Mouse (Mus musculus): ENCODE results near the gene Oas1a. TPM values are rescaled to one million over a fixed set of nuclear protein-coding genes. Genes with fewer than 3 reads are reported as not detected.

Gene Oas1a
- polyA plus RNA-seq (2014; fragmentation: Illumina TruSeq; extraction: RNeasy Lipid Tissue Mini Kit (QIAGEN cat#74804); ENCODE audit: low read depth, low replicate concordance), result 1.0 TPM

DNA sequence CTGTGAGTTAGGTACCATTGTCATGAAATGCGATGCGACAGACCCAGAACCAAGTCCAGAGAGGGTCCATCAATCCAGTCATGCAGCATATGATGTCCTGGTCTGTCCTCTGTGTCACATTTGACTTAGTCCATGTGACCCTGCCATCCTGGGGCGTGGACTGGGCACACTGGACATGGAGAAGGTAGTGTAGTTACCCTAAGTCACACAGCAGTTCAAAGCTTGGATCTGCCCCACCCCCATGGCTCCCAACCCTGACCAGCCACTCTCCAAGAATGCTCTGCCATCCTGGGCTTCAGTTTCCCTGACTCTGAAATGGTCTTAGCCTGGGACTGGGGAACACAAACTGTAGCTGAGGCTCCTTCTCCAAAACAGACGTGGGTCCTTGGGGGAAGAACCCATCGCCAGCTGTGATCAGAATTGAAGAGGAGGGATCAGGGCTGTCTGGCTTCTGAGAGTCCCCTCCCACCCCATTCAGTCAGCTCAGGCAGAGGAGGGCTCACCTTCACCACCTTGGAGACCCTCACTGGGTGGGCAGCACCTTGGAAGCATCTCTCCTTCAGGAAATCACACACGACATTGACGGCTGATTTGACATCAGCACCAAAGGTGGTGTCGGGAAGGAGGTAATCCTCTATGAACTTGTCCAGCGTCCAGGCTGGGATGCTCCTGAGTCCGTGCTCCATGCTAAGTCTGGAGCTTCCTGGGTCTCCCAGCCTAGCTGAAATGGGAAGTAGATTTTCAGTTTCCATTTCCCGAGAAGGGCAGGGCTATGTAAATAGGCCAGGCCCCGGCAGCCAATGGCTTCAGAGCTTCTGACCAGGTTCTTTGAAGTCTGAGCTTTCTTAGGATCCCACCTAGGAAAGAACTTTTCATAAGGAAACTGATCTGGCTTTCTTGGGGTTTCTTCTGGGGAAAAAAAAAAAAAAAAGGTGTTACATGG, at the start of gene Oas1a:
Oas1a (minus strand) TSS at position 731 of the 943 bp plus-strand sequence.

DNA sequence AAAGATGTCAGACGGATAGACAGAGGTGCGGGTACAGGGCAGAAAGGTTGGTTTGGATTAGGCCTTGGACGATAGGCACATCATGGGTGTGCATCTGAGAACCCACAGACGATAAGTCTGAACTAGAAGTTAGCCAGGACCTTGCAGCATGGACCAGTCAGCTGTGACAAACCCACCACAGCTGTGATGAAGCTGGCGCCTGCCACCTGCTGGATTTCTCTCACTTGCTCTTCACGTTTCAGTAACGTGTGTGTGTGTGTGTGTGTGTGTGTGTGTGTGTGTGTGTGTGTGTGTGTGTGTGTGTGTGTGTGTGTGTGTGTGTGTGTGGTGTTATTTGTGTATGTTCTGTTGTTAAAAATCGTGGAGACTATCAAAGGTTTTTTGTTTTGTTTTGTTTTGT, 6.9 kb upstream of the Oas1a start, which contains the start of gene Oas1d:
Oas1d (plus strand) TSS at position 333 of the 400 bp plus-strand sequence.

DNA sequence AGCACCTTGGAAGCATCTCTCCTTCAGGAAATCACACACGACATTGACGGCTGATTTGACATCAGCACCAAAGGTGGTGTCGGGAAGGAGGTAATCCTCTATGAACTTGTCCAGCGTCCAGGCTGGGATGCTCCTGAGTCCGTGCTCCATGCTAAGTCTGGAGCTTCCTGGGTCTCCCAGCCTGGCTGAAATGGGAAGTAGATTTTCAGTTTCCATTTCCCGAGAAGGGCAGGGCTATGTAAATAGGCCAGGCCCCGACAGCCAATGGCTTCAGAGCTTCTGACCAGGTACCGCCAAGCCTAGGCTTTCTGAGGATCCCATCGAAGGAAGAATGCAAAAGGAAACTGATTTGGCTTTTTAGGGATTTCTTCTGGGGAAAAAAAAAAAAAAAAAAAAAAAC, 19.9 kb downstream of the Oas1a start, which contains the start of gene Oas1g:
Oas1g (minus strand) TSS at position 201 of the 400 bp plus-strand sequence.

DNA sequence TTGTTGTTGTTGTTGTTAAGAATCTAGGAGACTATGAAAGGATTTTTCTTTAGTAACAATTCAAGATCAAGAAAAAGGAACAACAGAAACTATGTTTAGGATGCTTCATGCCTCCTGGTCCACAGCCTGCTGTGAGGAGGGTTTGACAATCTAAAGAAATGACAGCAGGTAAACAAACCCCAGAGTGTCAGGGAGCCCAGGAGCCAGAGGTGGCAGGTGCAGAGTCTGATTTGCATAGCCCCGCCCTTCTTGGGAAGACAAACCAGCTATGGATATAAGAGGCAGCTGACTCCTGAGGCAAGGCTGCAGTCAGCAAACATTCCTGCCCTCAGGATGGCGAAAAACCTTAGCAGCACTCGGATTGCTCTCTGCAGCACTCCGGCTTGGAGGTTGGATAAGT, 46.2 kb downstream of the Oas1a start, which contains the start of gene Oas1h:
Oas1h (plus strand) TSS at position 301 of the 400 bp plus-strand sequence.

DNA sequence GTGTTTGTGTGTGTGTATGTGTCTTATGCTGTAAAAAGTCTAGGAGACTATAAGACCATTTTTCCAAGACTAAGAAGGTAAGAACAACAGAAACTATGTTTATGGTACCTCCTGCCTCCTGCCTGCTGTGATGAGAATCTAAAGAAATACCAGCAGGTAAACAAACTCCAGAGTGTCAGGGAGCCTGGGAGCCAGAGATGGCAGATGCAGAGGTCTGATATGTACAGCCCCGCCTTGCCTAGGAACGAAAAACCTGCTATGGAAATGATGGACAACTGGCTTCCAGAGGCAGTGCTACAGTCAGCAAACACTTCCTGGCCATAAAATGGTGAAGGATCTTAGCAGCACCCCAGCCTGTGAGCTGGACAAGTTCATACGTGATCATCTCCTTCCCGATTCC, 60.3 kb downstream of the Oas1a start, which contains the start of gene Oas1f:
Oas1f (plus strand) TSS at position 301 of the 400 bp plus-strand sequence.

Other genes with a start within 250 kb of the Oas1a start
- not detected for gene Dtx1, start 195.6 kb downstream of the Oas1a start, polyA plus RNA-seq (2014; fragmentation: Illumina TruSeq; extraction: RNeasy Lipid Tissue Mini Kit (QIAGEN cat#74804); ENCODE audit: low read depth, low replicate concordance)
- 1.4 TPM for gene Oas2, start 157.7 kb downstream of the Oas1a start, polyA plus RNA-seq (2014; fragmentation: Illumina TruSeq; extraction: RNeasy Lipid Tissue Mini Kit (QIAGEN cat#74804); ENCODE audit: low read depth, low replicate concordance)
- gene Oas3, start 129.9 kb downstream of the Oas1a start, polyA plus RNA-seq (2014; fragmentation: Illumina TruSeq; extraction: RNeasy Lipid Tissue Mini Kit (QIAGEN cat#74804); ENCODE audit: low read depth, low replicate concordance), result 0.29 TPM
- not detected for gene Oas1e, start 112.0 kb downstream of the Oas1a start, polyA plus RNA-seq (2014; fragmentation: Illumina TruSeq; extraction: RNeasy Lipid Tissue Mini Kit (QIAGEN cat#74804); ENCODE audit: low read depth, low replicate concordance)
- gene Oas1c, start 95.0 kb downstream of the Oas1a start, polyA plus RNA-seq (2014; fragmentation: Illumina TruSeq; extraction: RNeasy Lipid Tissue Mini Kit (QIAGEN cat#74804); ENCODE audit: low read depth, low replicate concordance), result not detected
- gene Oas1f, start 60.2 kb downstream of the Oas1a start, polyA plus RNA-seq (2014; fragmentation: Illumina TruSeq; extraction: RNeasy Lipid Tissue Mini Kit (QIAGEN cat#74804); ENCODE audit: low read depth, low replicate concordance), result not detected
- not detected for gene Oas1h, start 46.1 kb downstream of the Oas1a start, polyA plus RNA-seq (2014; fragmentation: Illumina TruSeq; extraction: RNeasy Lipid Tissue Mini Kit (QIAGEN cat#74804); ENCODE audit: low read depth, low replicate concordance)
- 1.4 TPM for gene Oas1g, start 19.9 kb downstream of the Oas1a start, polyA plus RNA-seq (2014; fragmentation: Illumina TruSeq; extraction: RNeasy Lipid Tissue Mini Kit (QIAGEN cat#74804); ENCODE audit: low read depth, low replicate concordance)
- gene Oas1d, start 7.0 kb upstream of the Oas1a start, polyA plus RNA-seq (2014; fragmentation: Illumina TruSeq; extraction: RNeasy Lipid Tissue Mini Kit (QIAGEN cat#74804); ENCODE audit: low read depth, low replicate concordance), result not detected
- not detected for gene Rph3a, start 102.6 kb upstream of the Oas1a start, polyA plus RNA-seq (2014; fragmentation: Illumina TruSeq; extraction: RNeasy Lipid Tissue Mini Kit (QIAGEN cat#74804); ENCODE audit: low read depth, low replicate concordance)

All from liver, adult 10 weeks (tissue).